Mouse (Mus musculus) liver, adult 2 months (tissue): Measurements from ENCODE around the gene Ccl19. TPM values are rescaled to one million over a fixed set of nuclear protein-coding genes. Genes with fewer than 3 reads are reported as not detected.
"Not testable (repeated sequence)": the region's sequence is repeated elsewhere in the genome, so short reads cannot be mapped to it uniquely, and the experiment has no call there.

Experiments used
- DNase-seq: peaks from one replicate; pipeline ENCODE4 v3.0.0-alpha.2; 2011; ENCODE audit warnings: low read depth, low spot score; ENCODE audit errors: extremely low read depth
- H3K27ac ChIP-seq: fragments of 200-500 bp; replicated peaks from 2 replicates; pipeline ENCODE4 v1.5.1; 2012; ENCODE audit warnings: low read depth, mild to moderate bottlenecking, control low read depth, inconsistent platforms, low read length; ENCODE audit not compliant: insufficient read depth
- H3K27me3 ChIP-seq: fragments of 200-500 bp; 2 replicates; pipeline ENCODE4 v1.6.1; 2012; ENCODE audit warnings: mild to moderate bottlenecking, moderate library complexity, low read length, inconsistent platforms; ENCODE audit not compliant: control insufficient read depth, insufficient read depth
- H3K36me3 ChIP-seq: fragments of 200-500 bp; 2 replicates; pipeline ENCODE4 v1.6.1; 2012; ENCODE audit warnings: low read length, inconsistent platforms; ENCODE audit not compliant: control insufficient read depth, insufficient read depth
- H3K4me1 ChIP-seq: fragments of 200-500 bp; 2 replicates; pipeline ENCODE4 v1.6.1; 2011; ENCODE audit warnings: low read length; ENCODE audit not compliant: control insufficient read depth, insufficient read depth
- H3K4me3 ChIP-seq: fragments of 200-500 bp; 2 replicates; pipeline ENCODE4 v1.5.1; 2011; ENCODE audit warnings: low read depth, mild to moderate bottlenecking, control low read depth, low read length, moderate library complexity; ENCODE audit not compliant: insufficient read depth
- H3K79me2 ChIP-seq: fragments of 200-500 bp; 2 replicates; pipeline ENCODE4 v1.6.1; 2012; ENCODE audit warnings: inconsistent platforms, mild to moderate bottlenecking, low read length, moderate library complexity; ENCODE audit not compliant: control insufficient read depth, insufficient read depth
- H3K9ac ChIP-seq: fragments of 200-500 bp; 2 replicates; pipeline ENCODE4 v1.6.1; 2012; ENCODE audit warnings: low read depth, mild to moderate bottlenecking, control low read depth, inconsistent platforms, low read length
- WGBS: fragments of 180-500 bp; shearing (Covaris S2); methylation state at CpG from one replicate; pipeline ENCODE4 v1.1.7; 2018; 5-methylcytosine and 5-hydroxymethylcytosine counted together
- polyA plus RNA-seq: library from polyadenylated mRNA; depleted of rRNA; stranded (reverse); fragments of >200 nt; gene quantifications from 2 replicates; pipeline ENCODE4 v1.2.3, GENCODE M21; 2012; rRNA removed
- total RNA-seq: library from RNA; depleted of rRNA; stranded (reverse); fragments of >200 nt; gene quantifications from 2 replicates; pipeline ENCODE4 v1.2.3, GENCODE M21; 2014; rRNA removed

Ccl19 gene
- 0.65 and 1.0 TPM in 2 replicates for total RNA-seq
- 2.4 and 4.8 TPM in 2 replicates for polyA plus RNA-seq

DNA sequence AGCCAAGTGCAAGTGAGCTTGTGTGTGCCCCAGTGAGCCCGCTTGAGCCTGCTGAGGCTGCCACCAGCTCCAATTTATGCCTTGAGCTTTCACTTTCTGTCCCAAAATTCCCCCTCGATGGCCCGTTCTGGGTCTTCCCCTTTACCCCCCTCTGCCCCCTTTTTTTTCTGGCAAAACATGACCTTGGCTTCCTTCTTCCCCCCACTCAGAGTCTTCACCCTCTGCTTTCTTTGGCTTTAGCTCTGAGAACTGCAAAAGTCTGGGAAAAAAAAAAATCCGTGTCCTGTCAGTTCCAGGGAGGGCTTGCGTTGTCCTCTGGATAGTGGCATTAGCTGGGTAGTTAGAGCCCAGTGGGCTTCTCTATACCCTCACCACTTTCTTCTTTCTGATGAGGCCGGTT is at the start of gene Ccl19:
Gene Ccl19 (minus strand): TSS at position 101 of the 400 bp plus-strand sequence.
- not testable (repeated sequence) for DNase-seq, H3K9ac ChIP-seq, H3K4me1 ChIP-seq, H3K79me2 ChIP-seq, H3K27ac ChIP-seq, H3K4me3 ChIP-seq, H3K36me3 ChIP-seq, H3K27me3 ChIP-seq
- no CpG with 5 or more reads among the region's 6 CpGs for WGBS

DNA sequence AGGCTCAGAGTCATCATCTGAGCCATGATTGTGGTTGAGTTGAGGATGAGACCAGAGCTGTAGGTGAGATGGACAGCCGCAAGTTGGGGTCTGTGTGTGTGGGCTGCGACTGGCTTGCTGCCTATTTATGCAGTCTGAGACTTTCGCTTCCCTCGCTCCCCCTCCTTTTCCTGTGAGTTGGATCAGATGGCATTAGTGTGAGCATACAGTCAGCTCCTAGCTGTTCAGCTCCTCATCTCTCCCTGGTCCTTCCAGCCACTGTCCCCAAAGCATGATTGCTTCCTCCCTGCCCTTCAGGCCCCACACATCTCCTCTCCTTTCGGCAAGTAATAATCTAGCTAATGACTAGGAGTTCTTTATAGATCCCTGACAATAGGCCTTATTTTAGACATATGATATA is 17.5 kb upstream of the Ccl19 start, which contains the start of gene Ccl21a:
Gene Ccl21a (minus strand): TSS at position 101 of the 400 bp plus-strand sequence.
- not testable (repeated sequence) for H3K4me3 ChIP-seq, H3K79me2 ChIP-seq, H3K27ac ChIP-seq, H3K4me1 ChIP-seq, H3K9ac ChIP-seq, DNase-seq, H3K36me3 ChIP-seq, H3K27me3 ChIP-seq
- no CpG with 5 or more reads among the region's 5 CpGs for WGBS

DNA sequence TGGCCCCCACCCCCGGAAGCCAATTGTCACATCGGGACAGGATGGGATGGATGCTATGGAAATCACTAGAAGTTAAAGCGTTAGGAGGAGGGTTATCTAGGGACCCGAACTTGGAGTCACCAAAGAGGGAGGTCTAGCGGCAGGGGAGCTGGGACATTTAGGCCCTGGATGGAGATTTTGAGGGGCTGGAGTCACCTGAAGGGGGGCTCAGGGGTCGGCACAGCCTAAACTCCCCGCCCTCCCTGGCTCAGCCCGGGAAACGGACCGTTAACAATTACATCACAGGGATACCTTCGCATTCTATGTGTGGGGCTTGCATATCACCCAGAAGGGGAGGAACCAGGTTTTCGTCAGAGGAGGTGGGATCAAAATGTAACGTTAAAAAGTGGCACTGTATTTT is 21.1 kb downstream of the Ccl19 start, which contains the start of gene 4930578G10Rik:
Gene 4930578G10Rik (plus strand): TSS at position 301 of the 400 bp plus-strand sequence.
- not testable (repeated sequence) for H3K4me1 ChIP-seq, H3K27ac ChIP-seq, DNase-seq, H3K79me2 ChIP-seq, H3K4me3 ChIP-seq, H3K9ac ChIP-seq, H3K27me3 ChIP-seq, H3K36me3 ChIP-seq
- no CpG with 5 or more reads among the region's 13 CpGs for WGBS

Other genes with a start within 250 kb of the Ccl19 start
- not detected in 2 replicates for gene Fam205a2, start 228.4 kb downstream of the Ccl19 start, total RNA-seq
- not detected in 2 replicates for gene Fam205a2, start 228.4 kb downstream of the Ccl19 start, polyA plus RNA-seq
- not detected in 2 replicates for gene Gm10591, start 144.4 kb downstream of the Ccl19 start, total RNA-seq
- gene Gm10591, start 144.4 kb downstream of the Ccl19 start, polyA plus RNA-seq, result not detected in 2 replicates
- 0.47 TPM in 1 of 2 replicates, not detected in the other for gene Gm2564, start 126.9 kb downstream of the Ccl19 start, total RNA-seq
- gene Gm2564, start 126.9 kb downstream of the Ccl19 start, polyA plus RNA-seq, result 1.4 and 2.0 TPM in 2 replicates
- gene Ccl27b, start 101.3 kb downstream of the Ccl19 start, total RNA-seq, result not detected in 2 replicates
- gene Ccl27b, start 101.3 kb downstream of the Ccl19 start, polyA plus RNA-seq, result not detected in 2 replicates
- gene Il11ra2, start 94.7 kb downstream of the Ccl19 start, total RNA-seq, result not detected in 2 replicates
- 0.28 TPM in 1 of 2 replicates, not detected in the other for gene Il11ra2, start 94.7 kb downstream of the Ccl19 start, polyA plus RNA-seq
- not detected in 2 replicates for gene 4930578G10Rik, start 21.0 kb downstream of the Ccl19 start, total RNA-seq
- not detected in 2 replicates for gene 4930578G10Rik, start 21.0 kb downstream of the Ccl19 start, polyA plus RNA-seq
- gene Ccl21a, start 17.4 kb upstream of the Ccl19 start, total RNA-seq, result 2.9 and 4.1 TPM in 2 replicates
- gene Ccl21a, start 17.4 kb upstream of the Ccl19 start, polyA plus RNA-seq, result 1.1 and 2.1 TPM in 2 replicates
- gene Fam205a1, start 97.3 kb upstream of the Ccl19 start, total RNA-seq, result not detected in 2 replicates
- not detected in 2 replicates for gene Fam205a1, start 97.3 kb upstream of the Ccl19 start, polyA plus RNA-seq
- gene Gm12394, start 100.2 kb upstream of the Ccl19 start, total RNA-seq, result not detected in 2 replicates
- gene Gm12394, start 100.2 kb upstream of the Ccl19 start, polyA plus RNA-seq, result not detected in 2 replicates
- gene Fam205c, start 117.7 kb upstream of the Ccl19 start, total RNA-seq, result not detected in 2 replicates
- not detected in 2 replicates for gene Fam205c, start 117.7 kb upstream of the Ccl19 start, polyA plus RNA-seq
- 0.18 and 0.20 TPM in 2 replicates for gene Phf24, start 160.1 kb upstream of the Ccl19 start, total RNA-seq
- 0.05 and 0.13 TPM in 2 replicates for gene Phf24, start 160.1 kb upstream of the Ccl19 start, polyA plus RNA-seq
- 0.83 and 1.7 TPM in 2 replicates for gene Dnajb5, start 193.2 kb upstream of the Ccl19 start, total RNA-seq
- gene Dnajb5, start 193.2 kb upstream of the Ccl19 start, polyA plus RNA-seq, result 2.8 TPM in 2 replicates
- gene 1700022I11Rik, start 213.0 kb upstream of the Ccl19 start, total RNA-seq, result not detected in 2 replicates
- not detected in 2 replicates for gene 1700022I11Rik, start 213.0 kb upstream of the Ccl19 start, polyA plus RNA-seq
- 182 and 216 TPM in 2 replicates for gene Vcp, start 243.9 kb upstream of the Ccl19 start, total RNA-seq
- 157 and 163 TPM in 2 replicates for gene Vcp, start 243.9 kb upstream of the Ccl19 start, polyA plus RNA-seq